ENCODE assay signal across 7 mouse cellular contexts in genomic region chr2:32137667-32138266, GRCm38 (mm10). TPM values are rescaled to one million over a fixed set of nuclear protein-coding genes. Genes with fewer than 3 reads are reported as not detected.
DNase-seq lines count a peak whose midpoint lies in the region; ATAC-seq lines count a peak whose summit lies in the region.

No protein-coding gene starts in this region.

- no peaks in the 10 kb centered on the region for H3K36me3 ChIP-seq in embryonic facial prominence, embryonic 12.5 days
- H3K36me3 ChIP-seq in limb, embryonic 11.5 days (ENCODE audit: control insufficient read depth, insufficient read depth, low read length), result no peaks in the 10 kb centered on the region
- no peaks in the 10 kb centered on the region for H3K36me3 ChIP-seq in midbrain, embryonic 14.5 days (ENCODE audit: control insufficient read depth, insufficient read depth, low read length)

- peak overlapping the region; percentile 73 for H3K4me2 ChIP-seq in embryonic facial prominence, embryonic 12.5 days (replicated peaks)
- H3K4me2 ChIP-seq in limb, embryonic 11.5 days (ENCODE audit: low read depth, severe bottlenecking), result peak overlapping the region; percentile 68
- peak overlapping the region; percentile 90 for H3K4me2 ChIP-seq in midbrain, embryonic 14.5 days (ENCODE audit: low read length)

- DNase-seq in adrenal gland, postnatal 25 days, result peak; percentile 97
- peak; percentile 100 for DNase-seq in heart, adult 11 months
- DNase-seq in kidney, adult 18-20 months, result peak; percentile 95
- DNase-seq in limb, embryonic 11.5 days (ENCODE audit: low spot score), result peak; percentile 98
- peak; percentile 99 for DNase-seq in midbrain, embryonic 14.5 days
- DNase-seq in spleen, adult 18-20 months, result peak; percentile 91 to 92

- peak overlapping the region; percentile 50 for H3K4me3 ChIP-seq in embryonic facial prominence, embryonic 12.5 days
- H3K4me3 ChIP-seq in limb, embryonic 11.5 days (ENCODE audit: low read depth, low read length), result peak overlapping the region; percentile 62
- H3K4me3 ChIP-seq in midbrain, embryonic 14.5 days (replicated peaks; ENCODE audit: low read depth, low read length), result peak overlapping the region; percentile 65

- 0% methylated on average over 40 of the region's 40 CpGs for WGBS in embryonic facial prominence, embryonic 12.5 days
- WGBS in limb, embryonic 11.5 days, result 0% methylated on average over 40 of the region's 40 CpGs
- under 1% methylated on average over 40 of the region's 40 CpGs for WGBS in midbrain, embryonic 14.5 days

- no peaks in the 10 kb centered on the region for H3K27me3 ChIP-seq in embryonic facial prominence, embryonic 12.5 days
- no peaks in the 10 kb centered on the region for H3K27me3 ChIP-seq in limb, embryonic 11.5 days (ENCODE audit: control insufficient read depth, insufficient read depth, low read length)
- no peaks in the 10 kb centered on the region for H3K27me3 ChIP-seq in midbrain, embryonic 14.5 days (ENCODE audit: control insufficient read depth, insufficient read depth, low read length)

- H3K27ac ChIP-seq in embryonic facial prominence, embryonic 12.5 days, result peak overlapping the region; percentile 85
- H3K27ac ChIP-seq in limb, embryonic 11.5 days (replicated peaks; ENCODE audit: low read depth, low read length), result peak overlapping the region; percentile 76
- peak overlapping the region; percentile 93 for H3K27ac ChIP-seq in midbrain, embryonic 14.5 days (replicated peaks; ENCODE audit: low read depth, low read length)

- no peaks in the 10 kb centered on the region for H3K9me3 ChIP-seq in embryonic facial prominence, embryonic 12.5 days
- H3K9me3 ChIP-seq in limb, embryonic 11.5 days (ENCODE audit: control insufficient read depth, low read length), result no peaks in the 10 kb centered on the region
- no peaks in the 10 kb centered on the region for H3K9me3 ChIP-seq in midbrain, embryonic 14.5 days (ENCODE audit: control insufficient read depth, low read length)

- H3K9ac ChIP-seq in embryonic facial prominence, embryonic 12.5 days, result peak overlapping the region; percentile 57
- H3K9ac ChIP-seq in limb, embryonic 11.5 days (ENCODE audit: low read length), result peak overlapping the region; percentile 84
- peak overlapping the region; percentile 68 for H3K9ac ChIP-seq in midbrain, embryonic 14.5 days (replicated peaks; ENCODE audit: low read length)

- H3K4me1 ChIP-seq in embryonic facial prominence, embryonic 12.5 days, result no peaks in the 10 kb centered on the region
- H3K4me1 ChIP-seq in limb, embryonic 11.5 days (ENCODE audit: control insufficient read depth, insufficient read depth, low read length), result no peaks in the 10 kb centered on the region
- H3K4me1 ChIP-seq in midbrain, embryonic 14.5 days (ENCODE audit: control insufficient read depth, insufficient read depth, low read length), result peaks cover 4% of the 10 kb centered on the region; the same call in 1 of the 2 replicates

- peak; percentile 94 for ATAC-seq in embryonic facial prominence, embryonic 12.5 days (ENCODE audit: insufficient number of reproducible peaks, insufficient read depth, low FRiP score, low TSS enrichment)
- peak; percentile 95 for ATAC-seq in limb, embryonic 11.5 days (ENCODE audit: insufficient number of reproducible peaks, low FRiP score, low TSS enrichment, low read depth)
- ATAC-seq in midbrain, embryonic 14.5 days (ENCODE audit: low FRiP score, low TSS enrichment), result peak; percentile 95

RNA-seq across cellular contexts. Expression of gene Prrc2b, which starts 13.1 kb away (rescaled TPM):
- total RNA-seq in adrenal gland, postnatal 25 days (2021), result 112 and 128 TPM in 2 replicates
- polyA plus RNA-seq in embryonic facial prominence, embryonic 12.5 days (2016; fragmentation: Nextera tagmentation; extraction: Ambion mirVana), result 81.8 and 83.2 TPM in 2 replicates
- 62.5 and 72.5 TPM in 2 replicates for polyA plus RNA-seq in limb, embryonic 11.5 days (2014; fragmentation: Nextera tagmentation; extraction: Ambion mirVana)
- 121 and 141 TPM in 2 replicates for polyA plus RNA-seq in midbrain, embryonic 14.5 days (2014; fragmentation: Nextera tagmentation; extraction: Ambion mirVana)

RNA-seq across cellular contexts. Expression of gene Plpp7, which starts 42.4 kb away (rescaled TPM):
- total RNA-seq in adrenal gland, postnatal 25 days (2021), result 6.9 TPM in 2 replicates
- 7.0 and 7.3 TPM in 2 replicates for polyA plus RNA-seq in embryonic facial prominence, embryonic 12.5 days (2016; fragmentation: Nextera tagmentation; extraction: Ambion mirVana)
- 2.7 and 3.8 TPM in 2 replicates for polyA plus RNA-seq in limb, embryonic 11.5 days (2014; fragmentation: Nextera tagmentation; extraction: Ambion mirVana)
- polyA plus RNA-seq in midbrain, embryonic 14.5 days (2014; fragmentation: Nextera tagmentation; extraction: Ambion mirVana), result 21.6 and 24.4 TPM in 2 replicates

RNA-seq across cellular contexts. Expression of gene Fam78a, which starts 53.1 kb away (rescaled TPM):
- 8.9 and 12.1 TPM in 2 replicates for total RNA-seq in adrenal gland, postnatal 25 days (2021)
- 2.6 and 3.2 TPM in 2 replicates for polyA plus RNA-seq in embryonic facial prominence, embryonic 12.5 days (2016; fragmentation: Nextera tagmentation; extraction: Ambion mirVana)
- 1.9 and 2.1 TPM in 2 replicates for polyA plus RNA-seq in limb, embryonic 11.5 days (2014; fragmentation: Nextera tagmentation; extraction: Ambion mirVana)
- 0.50 and 0.59 TPM in 2 replicates for polyA plus RNA-seq in midbrain, embryonic 14.5 days (2014; fragmentation: Nextera tagmentation; extraction: Ambion mirVana)

Comparison
In these comparisons a context has a peak if more than half of its experiments do, and no peak if none do; other contexts are left out.
1. Peak in every context shown above with its lines: DNase-seq, ATAC-seq, H3K4me3 ChIP-seq and H3K27ac ChIP-seq.